Mouse (Mus musculus) kidney, adult 11 months (tissue): ENCODE measurements around the gene Itk.

Source experiments
- DNase-seq: peaks from one replicate; pipeline ENCODE4 v3.0.0; 2022

Itk gene

DNA sequence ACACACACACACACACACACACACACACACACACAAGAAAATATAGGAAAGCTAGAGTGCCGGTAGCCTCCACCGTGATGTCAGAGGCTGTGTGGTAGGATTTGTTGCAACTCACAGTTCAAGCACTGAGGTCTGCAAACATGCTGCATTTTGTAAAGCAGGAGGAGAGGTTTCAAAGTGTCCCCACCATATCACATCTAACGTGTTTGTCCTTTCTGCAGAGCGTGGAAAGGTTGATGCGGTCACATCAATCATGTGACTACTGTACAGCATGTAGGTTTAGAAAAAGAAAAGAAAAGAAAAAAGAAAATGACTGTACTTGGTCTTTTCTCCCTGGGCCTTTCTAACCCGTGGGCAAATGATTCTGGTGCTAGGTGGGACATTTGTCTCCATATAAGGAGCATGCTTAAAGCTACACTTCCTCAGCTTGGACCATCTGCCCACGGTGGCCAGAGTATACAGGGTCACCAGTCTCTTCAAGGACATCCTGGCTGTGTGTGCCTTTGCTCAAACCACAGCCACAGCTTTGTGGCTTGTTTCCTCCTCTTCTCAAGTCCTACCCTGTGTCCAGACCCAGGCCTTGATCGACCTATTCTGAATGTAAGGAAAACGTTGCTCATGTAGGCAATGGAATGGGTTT is 83.3 kb downstream of the Itk start:
- no peak for DNase-seq

GRCm38 (mm10) chr11:46304864-46305710 is 84.2 kb downstream of the Itk start:
- DNase-seq: no peak

DNA sequence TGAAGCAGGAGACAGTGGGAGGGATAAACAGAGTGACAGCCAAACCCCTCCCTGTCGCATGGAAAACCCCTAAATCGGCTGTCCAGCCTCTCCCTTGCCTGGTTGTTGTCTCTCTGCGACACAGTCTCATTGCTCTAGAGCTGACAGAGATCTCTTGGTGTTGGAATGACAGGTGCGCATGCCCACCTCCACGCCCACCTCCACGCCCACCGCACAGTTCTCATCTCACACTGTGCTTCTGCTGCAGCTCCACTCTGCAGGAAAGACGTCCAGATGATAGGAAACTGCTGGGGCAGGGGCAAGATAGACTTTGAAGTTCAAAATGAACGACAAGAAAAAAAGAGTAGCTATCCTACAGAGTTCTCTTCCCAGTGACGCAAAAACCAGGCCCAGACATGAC is 85.2 kb downstream of the Itk start:
- DNase-seq: no peak

GRCm38 (mm10) chr11:46302471-46302870 is 86.8 kb downstream of the Itk start:
- peak; percentile 71 for DNase-seq

- DNase-seq: no peak
These were observed 87.6 kb downstream of the Itk start for GRCm38 (mm10) chr11:46301579-46302248.

DNA sequence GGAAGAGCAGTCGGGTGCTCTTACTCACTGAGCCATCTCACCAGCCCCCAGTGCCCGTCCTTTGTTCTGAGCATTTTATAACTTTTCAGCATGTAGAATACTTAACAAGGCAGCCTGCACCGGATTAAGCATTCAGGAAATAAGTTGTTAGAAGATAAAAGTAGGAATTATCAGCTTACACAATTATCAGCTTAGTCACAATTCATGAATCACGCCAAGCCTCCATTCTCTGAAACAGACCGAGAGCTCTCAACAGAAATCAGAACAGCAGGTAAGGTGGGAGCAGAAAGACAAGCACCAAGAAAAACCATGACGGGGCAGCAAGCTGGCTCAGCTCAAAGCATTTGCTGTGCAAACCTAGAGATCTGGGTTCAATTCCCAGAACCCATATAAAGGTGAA is 89.4 kb downstream of the Itk start:
- DNase-seq: no peak

GRCm38 (mm10) chr11:46298889-46299785 is 90.2 kb downstream of the Itk start:
- DNase-seq: peak; percentile 73

DNA sequence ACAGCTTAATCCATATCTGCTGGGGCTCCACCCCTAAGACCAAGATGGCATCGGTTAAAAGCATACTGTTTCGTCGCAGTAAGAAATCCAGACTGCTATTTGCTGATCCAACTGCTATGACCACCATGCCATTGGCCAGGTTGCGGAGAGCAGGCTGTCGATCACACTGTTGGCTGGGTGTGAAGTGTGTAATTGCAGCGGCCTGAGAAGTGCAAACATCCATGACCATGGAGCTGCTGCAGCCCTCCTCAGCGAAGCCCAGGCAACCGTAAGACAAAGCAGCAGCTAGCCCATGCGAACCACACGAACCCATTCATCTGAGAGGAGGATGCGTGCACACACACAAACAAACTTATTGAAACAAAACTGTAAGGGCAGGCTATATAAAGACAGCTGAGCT is 94.9 kb downstream of the Itk start:
- DNase-seq: no peak

- peak; percentile 93 for DNase-seq
These were observed 95.8 kb downstream of the Itk start for GRCm38 (mm10) chr11:46293491-46293890.

DNA sequence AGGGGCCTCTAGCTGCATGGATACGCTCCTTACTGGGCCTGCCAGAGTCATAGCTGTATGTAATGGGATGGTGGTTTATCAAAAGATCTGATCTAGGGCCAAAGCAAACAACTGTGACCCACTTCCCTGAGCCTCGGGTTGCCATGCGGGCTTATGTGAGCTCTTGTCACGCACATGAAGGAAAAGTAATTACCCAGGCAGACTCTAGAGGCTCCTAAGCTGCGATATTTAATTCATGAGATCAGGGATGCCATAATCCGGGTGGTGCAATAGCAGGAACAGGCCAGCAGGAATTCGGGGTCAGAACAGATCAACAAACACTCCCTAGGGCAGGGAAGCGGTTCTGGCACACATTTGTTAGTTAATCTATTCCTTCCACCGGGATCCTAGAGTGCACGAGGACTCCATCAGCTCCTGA is 98.3 kb downstream of the Itk start:
- peak; percentile 89 for DNase-seq

- DNase-seq: peak; percentile 83
These were observed 99.8 kb downstream of the Itk start for GRCm38 (mm10) chr11:46289561-46289960.

DNA sequence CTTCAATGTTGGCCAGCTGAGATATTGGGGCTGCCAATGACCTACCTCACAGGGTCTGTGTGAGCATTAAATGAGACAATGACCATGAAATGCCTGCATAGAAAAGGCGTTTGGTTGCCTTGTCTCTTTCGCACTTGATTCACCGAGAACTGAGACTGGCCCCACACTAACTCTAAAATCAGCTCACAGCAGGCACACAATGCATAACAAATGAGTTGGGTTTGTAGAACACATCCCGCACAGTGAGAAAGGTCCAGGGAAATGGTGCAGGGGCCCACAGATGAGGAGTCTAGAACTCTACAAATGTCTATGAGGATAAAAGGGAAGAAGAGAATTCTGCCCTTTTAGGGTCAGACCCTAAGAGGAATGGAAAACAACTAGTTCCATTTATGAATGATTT is 100.3 kb downstream of the Itk start:
- DNase-seq: no peak

- DNase-seq: no peak
These were observed 101.2 kb downstream of the Itk start for GRCm38 (mm10) chr11:46288091-46288490.

DNA sequence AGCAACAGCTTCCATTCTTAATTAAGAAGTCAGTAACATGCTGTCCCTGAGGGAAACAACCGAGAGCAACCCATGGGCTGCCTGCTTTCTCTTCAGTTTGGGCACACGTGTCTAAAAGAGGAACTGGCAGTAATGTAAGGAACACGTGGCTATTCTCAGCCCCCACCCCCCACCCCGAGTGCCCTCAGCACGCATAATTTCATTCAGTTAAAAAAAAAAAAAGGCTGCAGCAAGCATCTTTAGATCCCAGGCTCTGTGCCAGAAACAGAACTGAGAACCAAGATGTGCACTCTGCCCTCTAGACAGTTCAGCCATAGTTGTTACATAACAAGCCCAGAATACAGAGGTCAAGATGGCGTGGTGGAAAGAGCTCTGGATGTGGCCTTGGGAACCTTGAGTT is 102.5 kb downstream of the Itk start:
- DNase-seq: peak; percentile 84

GRCm38 (mm10) chr11:46283800-46284199 is 105.5 kb downstream of the Itk start:
- DNase-seq: no peak

- DNase-seq: no peak
These were observed 106.7 kb downstream of the Itk start for GRCm38 (mm10) chr11:46282612-46283011.

GRCm38 (mm10) chr11:46278709-46279108 is 110.6 kb downstream of the Itk start:
- no peak for DNase-seq

GRCm38 (mm10) chr11:46278140-46278539 is 111.2 kb downstream of the Itk start:
- DNase-seq: no peak

GRCm38 (mm10) chr11:46276778-46277177 is 112.5 kb downstream of the Itk start:
- peak; percentile 88 for DNase-seq

- no peak for DNase-seq
These were observed 113.1 kb downstream of the Itk start for GRCm38 (mm10) chr11:46276168-46276567.

GRCm38 (mm10) chr11:46275302-46275701 is 114.0 kb downstream of the Itk start:
- peak; percentile 60 for DNase-seq
